21 mouse cellular contexts compared by ENCODE assay signal in genomic region chr5:22482567-22482966, GRCm38 (mm10).
DNase-seq lines count a peak whose midpoint lies in the region; ATAC-seq and TF ChIP-seq lines count a peak whose summit lies in the region.
"Had no signal": no experiment of that assay in that cellular context is flagged by ENCODE, and none has a peak within 500 bp of the region (broad histone marks: within the 10 kb centered on the region; RNA-seq: fewer than 3 reads in every experiment).

No protein-coding gene starts in this region.

- no peak for TF ChIP-seq CTCF in brain, embryonic 14.5 days (IDR thresholded peaks at IDR 0.05; ENCODE audit: borderline replicate concordance, extremely low read depth, insufficient read depth, insufficient read length)

- no peak overlapping the region for H3K27ac ChIP-seq in forebrain, embryonic 14.5 days (ENCODE audit: low read depth, low read length)
- no peak overlapping the region for H3K27ac ChIP-seq in forebrain, embryonic 10.5 days
- no peak overlapping the region for H3K27ac ChIP-seq in forebrain, embryonic 16.5 days (ENCODE audit: low read length)
- H3K27ac ChIP-seq: embryonic facial prominence, embryonic 13.5 days; embryonic facial prominence, embryonic 15.5 days; gastrocnemius, adult 2 months had no signal

- DNase-seq in forebrain, embryonic 14.5 days (ENCODE audit: low spot score): peak; percentile 58
- DNase-seq in forebrain, embryonic 10.5 days (ENCODE audit: extremely low spot score, low spot score): no peak
- no peak for DNase-seq in frontal cortex, postnatal 14 days (ENCODE audit: low spot score in 2 of 2)
- peak; percentile 71 for DNase-seq in brain, embryonic 14.5 days (ENCODE audit: low read depth)
- DNase-seq in layer of hippocampus, adult 9-10 months (ENCODE audit: low spot score): no peak
- no peak for DNase-seq in kidney, postnatal 10 days
- DNase-seq: adrenal gland, adult 2 months; adrenal gland, postnatal 10 days; adrenal gland, postnatal 25 days; cerebellum, adult 11-12 months; cerebellum, adult 2 months; cerebellum, adult 9-10 months; cerebellum, postnatal 10 days; cerebellum, postnatal 25 days; embryo, embryonic 11 days; gastrocnemius, adult 2 months had no signal

- peaks cover 2% of the 10 kb centered on the region; the same call in 1 of the 2 replicates for H3K4me1 ChIP-seq in forebrain, embryonic 14.5 days (ENCODE audit: control insufficient read depth, insufficient read depth, low read length)
- H3K4me1 ChIP-seq in forebrain, embryonic 10.5 days: no peaks in the 10 kb centered on the region
- H3K4me1 ChIP-seq in forebrain, embryonic 16.5 days (replicated peaks; ENCODE audit: control insufficient read depth, insufficient read depth, low read length): peaks cover 11% of the 10 kb centered on the region
- H3K4me1 ChIP-seq: embryonic facial prominence, embryonic 13.5 days; embryonic facial prominence, embryonic 15.5 days had no signal

- no peak for TF ChIP-seq POLR2A in brain, embryonic 14.5 days (IDR thresholded peaks at IDR 0.05; ENCODE audit: borderline replicate concordance, extremely low read depth, insufficient read depth, insufficient read length, poor library complexity, severe bottlenecking)

- 68% methylated on average over 5 of the region's 5 CpGs for WGBS in forebrain, embryonic 14.5 days
- WGBS in forebrain, embryonic 10.5 days: 93% methylated on average over 5 of the region's 5 CpGs
- WGBS in forebrain, embryonic 16.5 days: 58% methylated on average over 5 of the region's 5 CpGs

- no peak overlapping the region for H3K4me3 ChIP-seq in forebrain, embryonic 14.5 days (ENCODE audit: low read depth, low read length)
- H3K4me3 ChIP-seq in forebrain, embryonic 10.5 days: no peak overlapping the region
- H3K4me3 ChIP-seq in forebrain, embryonic 16.5 days (replicated peaks; ENCODE audit: low read length): no peak overlapping the region
- H3K4me3 ChIP-seq: embryonic facial prominence, embryonic 13.5 days; embryonic facial prominence, embryonic 15.5 days; erythroblast, embryonic 14.5 days; gastrocnemius, adult 2 months had no signal

- H3K9me3 ChIP-seq in forebrain, embryonic 14.5 days (replicated peaks; ENCODE audit: control insufficient read depth, low read length): no peaks in the 10 kb centered on the region
- H3K9me3 ChIP-seq in forebrain, embryonic 10.5 days: no peaks in the 10 kb centered on the region
- no peaks in the 10 kb centered on the region for H3K9me3 ChIP-seq in forebrain, embryonic 16.5 days (ENCODE audit: control insufficient read depth, low read length)
- H3K9me3 ChIP-seq: embryonic facial prominence, embryonic 13.5 days; embryonic facial prominence, embryonic 15.5 days had no signal

- no peaks in the 10 kb centered on the region for H3K27me3 ChIP-seq in forebrain, embryonic 14.5 days (replicated peaks; ENCODE audit: control insufficient read depth, insufficient read depth, low read length)
- H3K27me3 ChIP-seq in forebrain, embryonic 10.5 days (ENCODE audit: poor library complexity, severe bottlenecking): no peaks in the 10 kb centered on the region
- no peaks in the 10 kb centered on the region for H3K27me3 ChIP-seq in forebrain, embryonic 16.5 days (replicated peaks; ENCODE audit: control insufficient read depth, insufficient read depth, low read length)
- H3K27me3 ChIP-seq: embryonic facial prominence, embryonic 13.5 days; embryonic facial prominence, embryonic 15.5 days had no signal

- no peak overlapping the region for H3K4me2 ChIP-seq in forebrain, embryonic 14.5 days (ENCODE audit: low read length)
- H3K4me2 ChIP-seq in forebrain, embryonic 16.5 days (ENCODE audit: low read length): no peak overlapping the region
- H3K4me2 ChIP-seq: embryonic facial prominence, embryonic 13.5 days; embryonic facial prominence, embryonic 15.5 days had no signal

- peak; percentile 32; the same call in 1 of the 2 replicates for ATAC-seq in forebrain, embryonic 14.5 days
- peak; percentile 34; the same call in 1 of the 2 replicates for ATAC-seq in frontal cortex, adult (ENCODE audit: low TSS enrichment)
- peak; percentile 73 for ATAC-seq in forebrain, embryonic 16.5 days

- H3K9ac ChIP-seq in forebrain, embryonic 14.5 days (ENCODE audit: low read length): no peak overlapping the region
- H3K9ac ChIP-seq in forebrain, embryonic 16.5 days (replicated peaks; ENCODE audit: low read depth, low read length): no peak overlapping the region
- H3K9ac ChIP-seq: embryonic facial prominence, embryonic 13.5 days; embryonic facial prominence, embryonic 15.5 days had no signal

- 0 out of 2 replicates have a peak, but pooled peaks cover 2% of the 10 kb centered on the region for H3K36me3 ChIP-seq in forebrain, embryonic 14.5 days (ENCODE audit: control insufficient read depth, insufficient read depth, low read length)
- H3K36me3 ChIP-seq in forebrain, embryonic 10.5 days (replicated peaks): peaks cover 21% of the 10 kb centered on the region
- H3K36me3 ChIP-seq in forebrain, embryonic 16.5 days (ENCODE audit: control insufficient read depth, insufficient read depth): no peaks in the 10 kb centered on the region

Comparison
In these comparisons a context has a peak if more than half of its experiments do, and no peak if none do; other contexts are left out.
1. DNase-seq: peak in forebrain, embryonic 14.5 days (single experiment) and brain, embryonic 14.5 days (single experiment); none in forebrain, embryonic 10.5 days (single experiment), frontal cortex, postnatal 14 days (0 of 2), layer of hippocampus, adult 9-10 months (single experiment) and kidney, postnatal 10 days (single experiment).
2. Peak in every context shown above with its lines, with median percentiles within 50 percentile points of each other: ATAC-seq.